Comparison of ENCODE assay signal across 11 mouse cellular contexts in the genomic region with DNA sequence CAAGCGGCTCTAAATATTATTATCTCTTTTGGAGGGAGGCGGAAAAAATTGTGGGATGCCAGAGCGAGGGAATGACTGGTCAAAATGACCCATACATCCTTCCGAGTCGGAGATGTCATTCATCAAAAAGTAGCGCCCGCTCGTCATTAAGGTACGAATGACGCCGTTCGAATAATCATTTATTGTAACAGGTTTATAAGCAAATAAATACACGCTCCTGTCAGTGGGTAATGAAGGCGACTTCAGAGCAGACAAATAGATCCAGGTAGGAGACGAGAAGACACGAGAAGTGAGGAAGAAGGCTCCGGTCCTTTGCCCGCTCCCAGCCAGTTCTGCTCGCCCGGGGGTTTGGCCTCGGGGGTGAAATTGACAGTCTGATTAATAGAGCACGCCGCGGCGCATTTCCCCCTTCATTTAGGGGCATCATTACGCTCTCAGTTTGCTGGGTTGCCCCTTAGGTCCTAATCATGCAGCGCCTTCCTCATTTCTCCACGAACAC. TPM values are rescaled to one million over a fixed set of nuclear protein-coding genes. Genes with fewer than 3 reads are reported as not detected.
DNase-seq lines count a peak whose midpoint lies in the region; ATAC-seq and TF ChIP-seq lines count a peak whose summit lies in the region.
"Had no signal": no experiment of that assay in that cellular context is flagged by ENCODE, and none has a peak within 500 bp of the region (broad histone marks: within the 10 kb centered on the region; RNA-seq: fewer than 3 reads in every experiment).

A gene (minus strand): TSS at position 51 of the 499 bp plus-strand sequence.

- intact Hi-C loops in left cerebral cortex, postnatal 10 days (cut with DNase I): loop anchor here (5.0 kb wide), 4 partner anchors 33 to 1112 kb away; a partner anchor contains a TSS

- H3K4me2 ChIP-seq in hindbrain, embryonic 11.5 days (replicated peaks; ENCODE audit: low read depth, low read length): 0 out of 2 replicates have a peak within 1 kb of the TSS, but pooled peaks have one; percentile 1
- no peak within 1 kb of the TSS for H3K4me2 ChIP-seq in midbrain, embryonic 11.5 days

- H3K36me3 ChIP-seq in E14TG2a.4 (ENCODE audit: insufficient read depth, low read length): no peaks in the 10 kb centered on the region
- H3K36me3 ChIP-seq in hindbrain, embryonic 11.5 days (ENCODE audit: control insufficient read depth, insufficient read depth, low read length): no peaks in the 10 kb centered on the region
- H3K36me3 ChIP-seq in midbrain, embryonic 11.5 days (ENCODE audit: control insufficient read depth, insufficient read depth, low read length): no peaks in the 10 kb centered on the region

- WGBS in hindbrain, embryonic 11.5 days: 2% methylated on average over 28 of the region's 28 CpGs
- 3% methylated on average over 28 of the region's 28 CpGs for WGBS in midbrain, embryonic 11.5 days

- H3K4me1 ChIP-seq in E14TG2a.4 (replicated peaks; ENCODE audit: low read depth, low read length): peaks cover 44% of the 10 kb centered on the region
- H3K4me1 ChIP-seq in hindbrain, embryonic 11.5 days (replicated peaks; ENCODE audit: control insufficient read depth, insufficient read depth, low read length): peaks cover 8% of the 10 kb centered on the region; the same call in 1 of the 2 replicates
- peaks cover 7% of the 10 kb centered on the region for H3K4me1 ChIP-seq in midbrain, embryonic 11.5 days (ENCODE audit: control insufficient read depth, insufficient read depth, low read length)

- H3K9ac ChIP-seq in hindbrain, embryonic 11.5 days (ENCODE audit: low read depth, low read length): peak within 1 kb of the TSS; percentile 49
- peak within 1 kb of the TSS; percentile 36; the same call in 1 of the 2 replicates for H3K9ac ChIP-seq in midbrain, embryonic 11.5 days (ENCODE audit: low read length)

- no peaks in the 10 kb centered on the region for H3K9me3 ChIP-seq in E14TG2a.4 (ENCODE audit: low read length)
- H3K9me3 ChIP-seq in hindbrain, embryonic 11.5 days (ENCODE audit: control insufficient read depth, low read length): no peaks in the 10 kb centered on the region
- H3K9me3 ChIP-seq in midbrain, embryonic 11.5 days (ENCODE audit: control insufficient read depth, low read length): no peaks in the 10 kb centered on the region

- peaks cover 95% of the 10 kb centered on the region for H3K27me3 ChIP-seq in E14TG2a.4 (ENCODE audit: insufficient read depth, low read length)
- peaks cover 96% of the 10 kb centered on the region for H3K27me3 ChIP-seq in hindbrain, embryonic 11.5 days (ENCODE audit: control insufficient read depth, insufficient read depth, low read length)
- H3K27me3 ChIP-seq in midbrain, embryonic 11.5 days (ENCODE audit: control insufficient read depth, insufficient read depth, low read length): peaks cover 97% of the 10 kb centered on the region

- no peak for TF ChIP-seq CTCF in E14TG2a.4 (conservative IDR thresholded peaks at IDR 0.05; ENCODE audit: low read length)

- peak; percentile 17 to 42 for DNase-seq in cerebellum, postnatal 14 days
- no peak for DNase-seq in cerebellum, adult 9-11 months
- peak; percentile 72 for DNase-seq in hindbrain, embryonic 11.5 days (ENCODE audit: low spot score)
- DNase-seq in midbrain, embryonic 11.5 days (ENCODE audit: low spot score, missing footprints): peak; percentile 97
- DNase-seq in left cerebral cortex, postnatal 10 days (ENCODE audit: extremely low spot score in 1 of 2, low spot score in 2 of 2): no peak
- no peak for DNase-seq in adrenal gland, adult 2 months
- no peak for DNase-seq in layer of hippocampus, adult 9-10 months (ENCODE audit: low spot score)
- DNase-seq: kidney, adult 11 months had no signal

- peak within 1 kb of the TSS; percentile 58 for H3K27ac ChIP-seq in hindbrain, embryonic 11.5 days (ENCODE audit: low read depth, low read length)
- H3K27ac ChIP-seq in midbrain, embryonic 11.5 days (ENCODE audit: low read depth, low read length): no peak within 1 kb of the TSS; the same call in 1 of the 2 replicates

- no peak for ATAC-seq in hindbrain, embryonic 11.5 days (ENCODE audit: low FRiP score)
- ATAC-seq in midbrain, embryonic 11.5 days (ENCODE audit: low FRiP score): no peak

- H3K4me3 ChIP-seq in E14TG2a.4 (replicated peaks; ENCODE audit: low read length): peak within 1 kb of the TSS; percentile 35; the same call in 1 of the 2 replicates
- H3K4me3 ChIP-seq in hindbrain, embryonic 11.5 days (ENCODE audit: low read depth, low read length): peak within 1 kb of the TSS; percentile 28
- H3K4me3 ChIP-seq in midbrain, embryonic 11.5 days (ENCODE audit: low read depth, low read length): peak within 1 kb of the TSS; percentile 9
- H3K4me3 ChIP-seq: myocyte had no signal

RNA-seq across cellular contexts. Expression of the gene that starts here (rescaled TPM):
- 1.6 and 2.4 TPM in 2 replicates for polyA plus RNA-seq in hindbrain, embryonic 11.5 days (2014; fragmentation: Nextera tagmentation; extraction: Ambion mirVana)
- 1.5 and 1.9 TPM in 2 replicates for polyA plus RNA-seq in midbrain, embryonic 11.5 days (2014; fragmentation: Nextera tagmentation; extraction: Ambion mirVana)
- total RNA-seq in left cerebral cortex, postnatal 10 days (2021): not detected
- not detected for total RNA-seq in adrenal gland, adult 2 months (2021)
- polyA plus RNA-seq in adrenal gland, adult 2 months (2012; rRNA removed): not detected in 2 replicates
- total RNA-seq: granulocyte monocyte progenitor cell, adult 5-6 weeks had no signal
- polyA plus RNA-seq: myocyte had no signal

Comparison
In these comparisons a context has a peak if more than half of its experiments do, and no peak if none do; other contexts are left out.
1. DNase-seq: peak in cerebellum, postnatal 14 days (2 of 2), hindbrain, embryonic 11.5 days (single experiment) and midbrain, embryonic 11.5 days (single experiment); none in cerebellum, adult 9-11 months (single experiment), left cerebral cortex, postnatal 10 days (0 of 2), adrenal gland, adult 2 months (single experiment) and layer of hippocampus, adult 9-10 months (single experiment).
2. Peak in every context shown above with its lines, with median percentiles within 50 percentile points of each other: H3K4me3 ChIP-seq.